Mouse (Mus musculus): ENCODE measurements around the gene Mpig6b. TPM values are rescaled to one million over a fixed set of nuclear protein-coding genes. Genes with fewer than 3 reads are reported as not detected.

Gene Mpig6b
- total RNA-seq (2014; rRNA removed) (not detected in 2 replicates), polyA plus RNA-seq (2015; fragmentation: Nextera tagmentation; extraction: Ambion mirVana) (0.18 TPM in 2 replicates)

- WGBS: 56% methylated on average over 10 of the region's 10 CpGs
- Histone ChIP-seq H3K4me2 (ENCODE audit: low read depth, low read length) (peak within 1 kb of the TSS; percentile 54), H3K9me3 (ENCODE audit: low read length) (no peaks in the 10 kb centered on the region), H3K4me3 (ENCODE audit: low read length) (peak within 1 kb of the TSS; percentile 21), H3K27ac (no peak within 1 kb of the TSS), H3K36me3 (ENCODE audit: insufficient read depth, low read length) (no peaks in the 10 kb centered on the region; the same call in 1 of the 2 replicates), H3K9ac (replicated peaks; ENCODE audit: low read length) (peak within 1 kb of the TSS; percentile 33; the same call in 1 of the 2 replicates), H3K4me1 (ENCODE audit: insufficient read depth, low read length) (0 out of 2 replicates have a peak, but pooled peaks cover 6% of the 10 kb centered on the region), H3K27me3 (ENCODE audit: insufficient read depth, low read length) (peaks cover 12% of the 10 kb centered on the region)
- ATAC-seq: no peak
- no peak for DNase-seq (ENCODE audit: low spot score)
- no peak for TF ChIP-seq CTCF (IDR thresholded peaks at IDR 0.05; ENCODE audit: low read depth)
Observed at GRCm38 (mm10) chr17:35066084-35066483, at the start of gene Mpig6b. Gene Mpig6b (minus strand): TSS chr17:35066184.

- Histone ChIP-seq H3K27ac (no peak within 1 kb of the TSS), H3K4me1 (ENCODE audit: insufficient read depth, low read length) (peaks cover 3% of the 10 kb centered on the region; the same call in 1 of the 2 replicates), H3K9ac (replicated peaks; ENCODE audit: low read length) (no peak within 1 kb of the TSS; the same call in 1 of the 2 replicates), H3K9me3 (ENCODE audit: low read length) (no peaks in the 10 kb centered on the region), H3K4me3 (ENCODE audit: low read length) (no peak within 1 kb of the TSS), H3K36me3 (ENCODE audit: insufficient read depth, low read length) (peaks cover 32% of the 10 kb centered on the region), H3K27me3 (ENCODE audit: insufficient read depth, low read length) (no peaks in the 10 kb centered on the region), H3K4me2 (ENCODE audit: low read depth, low read length) (no peak within 1 kb of the TSS)
- ATAC-seq (no peak), DNase-seq (ENCODE audit: low spot score) (peak; percentile 24)
- TF ChIP-seq CTCF (IDR thresholded peaks at IDR 0.05; ENCODE audit: low read depth): peak; percentile 43
- 84% methylated on average over 8 of the region's 8 CpGs for WGBS
Observed at GRCm38 (mm10) chr17:35115046-35116019, 49.3 kb upstream of the Mpig6b start, which contains the start of gene Ly6g5b. Gene Ly6g5b (minus strand): TSS chr17:35115428.

- no peak overlapping the region for H3K4me2 ChIP-seq (ENCODE audit: low read depth, low read length)
- H3K4me3 ChIP-seq (ENCODE audit: low read length): no peak overlapping the region
- H3K36me3 ChIP-seq (ENCODE audit: insufficient read depth, low read length): peaks cover 14% of the 10 kb centered on the region; the same call in 1 of the 2 replicates
- H3K4me1 ChIP-seq (ENCODE audit: insufficient read depth, low read length): no peaks in the 10 kb centered on the region
- no peaks in the 10 kb centered on the region for H3K27me3 ChIP-seq (ENCODE audit: insufficient read depth, low read length)
- DNase-seq (ENCODE audit: low spot score) (no peak), ATAC-seq (no peak)
- WGBS: 54% methylated on average over 9 of the region's 9 CpGs
- TF ChIP-seq CTCF (IDR thresholded peaks at IDR 0.05; ENCODE audit: low read depth): no peak
- no peaks in the 10 kb centered on the region for H3K9me3 ChIP-seq (ENCODE audit: low read length)
- no peak overlapping the region for H3K27ac ChIP-seq
- H3K9ac ChIP-seq (replicated peaks; ENCODE audit: low read length): no peak overlapping the region
Observed at GRCm38 (mm10) chr17:35111774-35112173, 45.8 kb upstream of the Mpig6b start.

- 71% methylated on average over 6 of the region's 6 CpGs for WGBS
- ATAC-seq: no peak
- no peak for TF ChIP-seq CTCF (IDR thresholded peaks at IDR 0.05; ENCODE audit: low read depth)
- Histone ChIP-seq H3K36me3 (ENCODE audit: insufficient read depth, low read length) (peaks cover 12% of the 10 kb centered on the region), H3K27ac (no peak within 1 kb of the TSS), H3K9ac (replicated peaks; ENCODE audit: low read length) (no peak within 1 kb of the TSS), H3K27me3 (ENCODE audit: insufficient read depth, low read length) (no peaks in the 10 kb centered on the region), H3K4me2 (ENCODE audit: low read depth, low read length) (no peak within 1 kb of the TSS), H3K9me3 (ENCODE audit: low read length) (no peaks in the 10 kb centered on the region), H3K4me1 (ENCODE audit: insufficient read depth, low read length) (no peaks in the 10 kb centered on the region), H3K4me3 (ENCODE audit: low read length) (no peak within 1 kb of the TSS)
- DNase-seq (ENCODE audit: low spot score): peak; percentile 27
Observed at GRCm38 (mm10) chr17:35108097-35108496, 42.1 kb upstream of the Mpig6b start, which contains the start of gene Ly6g5c. Gene Ly6g5c (plus strand): TSS chr17:35108279.

GRCm38 (mm10) chr17:35106522-35106921 is 40.5 kb upstream of the Mpig6b start:
- no peak for ATAC-seq
- Histone ChIP-seq H3K27me3 (ENCODE audit: insufficient read depth, low read length) (no peaks in the 10 kb centered on the region), H3K4me2 (ENCODE audit: low read depth, low read length) (0 out of 2 replicates have a peak overlapping the region, but pooled peaks have one; percentile 40), H3K4me3 (ENCODE audit: low read length) (no peak overlapping the region), H3K27ac (no peak overlapping the region; the same call in 1 of the 2 replicates), H3K9me3 (ENCODE audit: low read length) (no peaks in the 10 kb centered on the region), H3K4me1 (ENCODE audit: insufficient read depth, low read length) (no peaks in the 10 kb centered on the region), H3K9ac (replicated peaks; ENCODE audit: low read length) (no peak overlapping the region), H3K36me3 (ENCODE audit: insufficient read depth, low read length) (peaks cover 26% of the 10 kb centered on the region)
- WGBS: 62% methylated on average over 3 of the region's 3 CpGs
- peak; percentile 51 for TF ChIP-seq CTCF (IDR thresholded peaks at IDR 0.05; ENCODE audit: low read depth)
- peak; percentile 27 for DNase-seq (ENCODE audit: low spot score)

- Histone ChIP-seq H3K4me2 (ENCODE audit: low read depth, low read length) (peak overlapping the region; percentile 40), H3K27me3 (ENCODE audit: insufficient read depth, low read length) (no peaks in the 10 kb centered on the region), H3K9ac (replicated peaks; ENCODE audit: low read length) (peak overlapping the region; percentile 23; the same call in 1 of the 2 replicates), H3K4me3 (ENCODE audit: low read length) (no peak overlapping the region), H3K36me3 (ENCODE audit: insufficient read depth, low read length) (peaks cover 32% of the 10 kb centered on the region), H3K4me1 (ENCODE audit: insufficient read depth, low read length) (no peaks in the 10 kb centered on the region), H3K9me3 (ENCODE audit: low read length) (no peaks in the 10 kb centered on the region), H3K27ac (peak overlapping the region; percentile 28; the same call in 1 of the 2 replicates)
- TF ChIP-seq CTCF (IDR thresholded peaks at IDR 0.05; ENCODE audit: low read depth): peak; percentile 78
- ATAC-seq: peak; percentile 49
- 17% methylated on average over 13 of the region's 13 CpGs for WGBS
- DNase-seq (ENCODE audit: low spot score): peak; percentile 75
Observed at GRCm38 (mm10) chr17:35105740-35106389, 39.9 kb upstream of the Mpig6b start.
